ENCODE assay signal across 8 mouse cellular contexts in genomic region chr4:133659497-133660192, GRCm38 (mm10). TPM values are rescaled to one million over a fixed set of nuclear protein-coding genes. Genes with fewer than 3 reads are reported as not detected.
DNase-seq lines count a peak whose midpoint lies in the region; ATAC-seq and TF ChIP-seq lines count a peak whose summit lies in the region.

No protein-coding gene starts in this region.

- no peaks in the 10 kb centered on the region for H3K9me3 ChIP-seq in forebrain, postnatal 0 days (ENCODE audit: low read length)
- no peaks in the 10 kb centered on the region for H3K9me3 ChIP-seq in hindbrain, embryonic 13.5 days
- H3K9me3 ChIP-seq in midbrain, postnatal 0 days (ENCODE audit: low read length) = no peaks in the 10 kb centered on the region

- WGBS in forebrain, postnatal 0 days = 17% methylated on average over 15 of the region's 15 CpGs
- 18% methylated on average over 15 of the region's 15 CpGs for WGBS in hindbrain, embryonic 13.5 days
- WGBS in midbrain, postnatal 0 days = 25% methylated on average over 15 of the region's 15 CpGs

- H3K27ac ChIP-seq in forebrain, postnatal 0 days (ENCODE audit: low read depth, low read length) = peak overlapping the region; percentile 60
- peak overlapping the region; percentile 88 for H3K27ac ChIP-seq in hindbrain, embryonic 13.5 days
- peak overlapping the region; percentile 67; the same call in 1 of the 2 replicates for H3K27ac ChIP-seq in midbrain, postnatal 0 days (ENCODE audit: low read depth, low read length)

- peak overlapping the region; percentile 23 for H3K4me3 ChIP-seq in C2C12 (ENCODE audit: insufficient read depth, poor library complexity, severe bottlenecking)
- no peak overlapping the region for H3K4me3 ChIP-seq in forebrain, postnatal 0 days (ENCODE audit: low read depth, low read length)
- H3K4me3 ChIP-seq in hindbrain, embryonic 13.5 days = peak overlapping the region; percentile 22
- H3K4me3 ChIP-seq in midbrain, postnatal 0 days (ENCODE audit: low read depth, low read length) = peak overlapping the region; percentile 9; the same call in 1 of the 2 replicates

- H3K4me2 ChIP-seq in forebrain, postnatal 0 days (ENCODE audit: low read depth) = peak overlapping the region; percentile 34
- peak overlapping the region; percentile 42 for H3K4me2 ChIP-seq in hindbrain, embryonic 13.5 days
- peak overlapping the region; percentile 29 for H3K4me2 ChIP-seq in midbrain, postnatal 0 days (ENCODE audit: low read depth, low read length, poor library complexity, severe bottlenecking)

- DNase-seq in R1 (ENCODE audit: low read depth, low spot score) (peak; percentile 97), liver (peak; percentile 47)
- no peak for DNase-seq in forebrain, postnatal 0 days
- DNase-seq in midbrain, postnatal 0 days (ENCODE audit: low spot score) = no peak
- no peak for DNase-seq in frontal cortex, postnatal 36 days (ENCODE audit: low spot score in 2 of 2)
- no peak for DNase-seq in cerebellum, postnatal 36 days

- no peak for TF ChIP-seq CTCF in C2C12 (IDR thresholded peaks at IDR 0.05; ENCODE audit: control insufficient read depth, insufficient read depth, insufficient read length)
- TF ChIP-seq CTCF in forebrain, postnatal 0 days (IDR thresholded peaks at IDR 0.05; ENCODE audit: low read depth) = no peak
- no peak for TF ChIP-seq CTCF in midbrain, postnatal 0 days (IDR thresholded peaks at IDR 0.05)

- ATAC-seq in forebrain, postnatal 0 days = 0 out of 2 replicates have a peak, but pooled peaks have one; percentile 0
- ATAC-seq in hindbrain, embryonic 13.5 days (ENCODE audit: low FRiP score) = no peak
- peak; percentile 14; the same call in 1 of the 2 replicates for ATAC-seq in midbrain, postnatal 0 days (ENCODE audit: low FRiP score)

- no peaks in the 10 kb centered on the region for H3K79me3 ChIP-seq in C2C12 (ENCODE audit: low read depth)

- H3K79me2 ChIP-seq in C2C12 (ENCODE audit: control insufficient read depth, insufficient read depth) = peaks cover 9% of the 10 kb centered on the region

- no peaks in the 10 kb centered on the region for H3K27me3 ChIP-seq in C2C12 (ENCODE audit: control insufficient read depth, insufficient read depth, insufficient read length)
- H3K27me3 ChIP-seq in forebrain, postnatal 0 days (ENCODE audit: insufficient read depth, low read length) = no peaks in the 10 kb centered on the region
- no peaks in the 10 kb centered on the region for H3K27me3 ChIP-seq in hindbrain, embryonic 13.5 days
- H3K27me3 ChIP-seq in midbrain, postnatal 0 days (ENCODE audit: insufficient read depth, low read length) = no peaks in the 10 kb centered on the region

- no peaks in the 10 kb centered on the region for H3K36me3 ChIP-seq in C2C12 (ENCODE audit: control insufficient read depth, insufficient read depth)
- H3K36me3 ChIP-seq in forebrain, postnatal 0 days (ENCODE audit: insufficient read depth) = peaks cover 6% of the 10 kb centered on the region
- peaks cover 12% of the 10 kb centered on the region; the same call in 1 of the 2 replicates for H3K36me3 ChIP-seq in hindbrain, embryonic 13.5 days
- 0 out of 2 replicates have a peak, but pooled peaks cover 6% of the 10 kb centered on the region for H3K36me3 ChIP-seq in midbrain, postnatal 0 days (ENCODE audit: insufficient read depth, low read length)

- H3ac ChIP-seq in C2C12 (ENCODE audit: control insufficient read depth, insufficient read length, low read depth) = peak overlapping the region; percentile 34

- no peak overlapping the region; the same call in 1 of the 2 replicates for H3K9ac ChIP-seq in forebrain, postnatal 0 days
- 0 out of 2 replicates have a peak overlapping the region, but pooled peaks have one; percentile 51 for H3K9ac ChIP-seq in hindbrain, embryonic 13.5 days
- 0 out of 2 replicates have a peak overlapping the region, but pooled peaks have one; percentile 36 for H3K9ac ChIP-seq in midbrain, postnatal 0 days (replicated peaks; ENCODE audit: low read length, poor library complexity, severe bottlenecking)

- H3K4me1 ChIP-seq in forebrain, postnatal 0 days (ENCODE audit: insufficient read depth) = peaks cover 12% of the 10 kb centered on the region
- peaks cover 33% of the 10 kb centered on the region for H3K4me1 ChIP-seq in hindbrain, embryonic 13.5 days (replicated peaks)
- no peaks in the 10 kb centered on the region for H3K4me1 ChIP-seq in midbrain, postnatal 0 days (ENCODE audit: insufficient read depth, low read length)

TF ChIP-seq in C2C12, 6 proteins besides CTCF, POLR2A, EP300 and RAD21:
- TF ChIP-seq MAX (IDR thresholded peaks at IDR 0.05) = no peak
- TF ChIP-seq CEBPB (IDR thresholded peaks at IDR 0.05; ENCODE audit: low read depth) = no peak
- TF ChIP-seq MYOD1 (IDR thresholded peaks at IDR 0.05; ENCODE audit: control insufficient read depth, insufficient read length, low read depth) = no peak
- no peak for TF ChIP-seq MYOG (IDR thresholded peaks at IDR 0.05; ENCODE audit: control insufficient read depth, extremely low read depth, insufficient read length)
- no peak for TF ChIP-seq FOSL1 (IDR thresholded peaks at IDR 0.05; ENCODE audit: insufficient read depth, low read length, poor library complexity, severe bottlenecking)
- no peak for TF ChIP-seq USF1 (IDR thresholded peaks at IDR 0.05; ENCODE audit: low read depth)
TF ChIP-seq in C2C12: peak in this region for 0.

RNA-seq across cellular contexts. Expression of gene Zdhhc18, which starts 9.7 kb away (rescaled TPM):
- polyA plus RNA-seq in C2C12 (2012; fragmentation: generic; extraction: Trizol) = 14.3 TPM
- total RNA-seq in forebrain, postnatal 0 days (2014; rRNA removed) = 14.8 and 21.2 TPM in 2 replicates
- polyA plus RNA-seq in forebrain, postnatal 0 days (2015; fragmentation: Nextera tagmentation; extraction: Ambion mirVana) = 9.3 and 9.6 TPM in 2 replicates
- polyA plus RNA-seq in hindbrain, embryonic 13.5 days (2015; fragmentation: Nextera tagmentation; extraction: Ambion mirVana) = 3.4 and 4.4 TPM in 2 replicates
- total RNA-seq in midbrain, postnatal 0 days (2014; rRNA removed) = 19.2 and 26.7 TPM in 2 replicates
- polyA plus RNA-seq in midbrain, postnatal 0 days (2015; fragmentation: Nextera tagmentation; extraction: Ambion mirVana) = 5.9 and 7.3 TPM in 2 replicates

RNA-seq across cellular contexts. Expression of gene Pigv, which starts 12.8 kb away (rescaled TPM):
- polyA plus RNA-seq in C2C12 (2012; fragmentation: generic; extraction: Trizol) = 7.3 TPM
- 9.5 and 12.0 TPM in 2 replicates for total RNA-seq in forebrain, postnatal 0 days (2014; rRNA removed)
- polyA plus RNA-seq in forebrain, postnatal 0 days (2015; fragmentation: Nextera tagmentation; extraction: Ambion mirVana) = 9.2 and 12.5 TPM in 2 replicates
- 13.4 and 14.1 TPM in 2 replicates for polyA plus RNA-seq in hindbrain, embryonic 13.5 days (2015; fragmentation: Nextera tagmentation; extraction: Ambion mirVana)
- 8.9 and 15.9 TPM in 2 replicates for total RNA-seq in midbrain, postnatal 0 days (2014; rRNA removed)
- polyA plus RNA-seq in midbrain, postnatal 0 days (2015; fragmentation: Nextera tagmentation; extraction: Ambion mirVana) = 13.5 and 14.8 TPM in 2 replicates

RNA-seq across cellular contexts. Expression of gene Sfn, which starts 57.7 kb away (rescaled TPM):
- 0.54 TPM for polyA plus RNA-seq in C2C12 (2012; fragmentation: generic; extraction: Trizol)
- 3.2 and 3.3 TPM in 2 replicates for total RNA-seq in forebrain, postnatal 0 days (2014; rRNA removed)
- polyA plus RNA-seq in forebrain, postnatal 0 days (2015; fragmentation: Nextera tagmentation; extraction: Ambion mirVana) = 0.62 and 0.88 TPM in 2 replicates
- polyA plus RNA-seq in hindbrain, embryonic 13.5 days (2015; fragmentation: Nextera tagmentation; extraction: Ambion mirVana) = 2.8 and 4.1 TPM in 2 replicates
- total RNA-seq in midbrain, postnatal 0 days (2014; rRNA removed) = 2.0 and 3.6 TPM in 2 replicates
- 0.67 and 0.86 TPM in 2 replicates for polyA plus RNA-seq in midbrain, postnatal 0 days (2015; fragmentation: Nextera tagmentation; extraction: Ambion mirVana)

Comparison
In these comparisons a context has a peak if more than half of its experiments do, and no peak if none do; other contexts are left out.
1. DNase-seq: peak in R1 (single experiment) and liver (single experiment); none in forebrain, postnatal 0 days (single experiment), midbrain, postnatal 0 days (single experiment), frontal cortex, postnatal 36 days (0 of 2) and cerebellum, postnatal 36 days (0 of 2).
2. Peak in every context shown above with its lines, with median percentiles within 50 percentile points of each other: H3K27ac ChIP-seq and H3K4me2 ChIP-seq.